Mouse (Mus musculus): ENCODE data around the gene Tspan1. TPM values are rescaled to one million over a fixed set of nuclear protein-coding genes. Genes with fewer than 3 reads are reported as not detected.

Tspan1 gene
- polyA plus RNA-seq, 1 experiment, result not detected

GRCm38 (mm10) chr4:116133126-116133525, 34.3 kb downstream of the Tspan1 start:
- TF ChIP-seq POLR2A (IDR thresholded peaks at IDR 0.05; ENCODE audit: borderline replicate concordance, control insufficient read depth, low read depth, low read length), result no peak
- no peak for TF ChIP-seq CTCF (IDR thresholded peaks at IDR 0.05; ENCODE audit: control insufficient read depth, insufficient read depth, low read length)
- Histone ChIP-seq H3K4me3 (replicated peaks; ENCODE audit: control insufficient read depth, low read depth, low read length) (no peak overlapping the region), H3K4me1 (ENCODE audit: control insufficient read depth, insufficient read depth, low read length) (no peaks in the 10 kb centered on the region; the same call in 1 of the 2 replicates), H3K27ac (ENCODE audit: control insufficient read depth, insufficient read depth, low read depth, low read length, poor library complexity) (no peak overlapping the region)
- WGBS, result 41% methylated on average over 4 of the region's 4 CpGs

GRCm38 (mm10) chr4:116127956-116128355, 39.4 kb downstream of the Tspan1 start:
- no peak overlapping the region for H3K4me3 ChIP-seq (replicated peaks; ENCODE audit: control insufficient read depth, low read depth, low read length)
- no peaks in the 10 kb centered on the region; the same call in none of the 2 replicates for H3K4me1 ChIP-seq (ENCODE audit: control insufficient read depth, insufficient read depth, low read length)
- no peak for TF ChIP-seq CTCF (IDR thresholded peaks at IDR 0.05; ENCODE audit: control insufficient read depth, insufficient read depth, low read length)
- no peak for TF ChIP-seq POLR2A (IDR thresholded peaks at IDR 0.05; ENCODE audit: borderline replicate concordance, control insufficient read depth, low read depth, low read length)
- 82% methylated on average over 6 of the region's 6 CpGs for WGBS
- no peak overlapping the region for H3K27ac ChIP-seq (ENCODE audit: control insufficient read depth, insufficient read depth, low read depth, low read length, poor library complexity)

GRCm38 (mm10) chr4:116125803-116126386, 41.5 kb downstream of the Tspan1 start:
- Histone ChIP-seq H3K27ac (ENCODE audit: control insufficient read depth, insufficient read depth, low read depth, low read length, poor library complexity) (no peak overlapping the region), H3K4me3 (replicated peaks; ENCODE audit: control insufficient read depth, low read depth, low read length) (no peak overlapping the region), H3K4me1 (ENCODE audit: control insufficient read depth, insufficient read depth, low read length) (no peaks in the 10 kb centered on the region; the same call in none of the 2 replicates)
- TF ChIP-seq POLR2A (IDR thresholded peaks at IDR 0.05; ENCODE audit: borderline replicate concordance, control insufficient read depth, low read depth, low read length), result no peak
- TF ChIP-seq CTCF (IDR thresholded peaks at IDR 0.05; ENCODE audit: control insufficient read depth, insufficient read depth, low read length), result no peak
- WGBS, result 80% methylated on average over 4 of the region's 4 CpGs

GRCm38 (mm10) chr4:116123602-116124519, 43.5 kb downstream of the Tspan1 start, which contains the start of the genes Rad54l and Pomgnt1:
Gene Rad54l (minus strand): TSS chr4:116123690.
Gene Pomgnt1 (plus strand): TSS chr4:116123840.
- Histone ChIP-seq H3K4me1 (ENCODE audit: control insufficient read depth, insufficient read depth, low read length) (no peaks in the 10 kb centered on the region; the same call in none of the 2 replicates), H3K27ac (ENCODE audit: control insufficient read depth, insufficient read depth, low read depth, low read length, poor library complexity) (peak within 1 kb of the TSS; percentile 8; the same call in 1 of the 2 replicates), H3K4me3 (replicated peaks; ENCODE audit: control insufficient read depth, low read depth, low read length) (peak within 1 kb of the TSS; percentile 74)
- peak; percentile 38; the same call in 1 of the 2 replicates for TF ChIP-seq POLR2A (IDR thresholded peaks at IDR 0.05; ENCODE audit: borderline replicate concordance, control insufficient read depth, low read depth, low read length)
- TF ChIP-seq CTCF (IDR thresholded peaks at IDR 0.05; ENCODE audit: control insufficient read depth, insufficient read depth, low read length), result 0 out of 2 replicates have a peak, but pooled peaks have one; percentile 11
- 3% methylated on average over 24 of the region's 24 CpGs for WGBS

GRCm38 (mm10) chr4:116122762-116123161, 44.6 kb downstream of the Tspan1 start:
- Histone ChIP-seq H3K4me3 (replicated peaks; ENCODE audit: control insufficient read depth, low read depth, low read length) (peak overlapping the region; percentile 74), H3K27ac (ENCODE audit: control insufficient read depth, insufficient read depth, low read depth, low read length, poor library complexity) (0 out of 2 replicates have a peak overlapping the region, but pooled peaks have one; percentile 2), H3K4me1 (ENCODE audit: control insufficient read depth, insufficient read depth, low read length) (no peaks in the 10 kb centered on the region; the same call in none of the 2 replicates)
- 0% methylated on average over 1 of the region's 1 CpGs for WGBS
- TF ChIP-seq CTCF (IDR thresholded peaks at IDR 0.05; ENCODE audit: control insufficient read depth, insufficient read depth, low read length) (no peak), POLR2A (IDR thresholded peaks at IDR 0.05; ENCODE audit: borderline replicate concordance, control insufficient read depth, low read depth, low read length) (no peak)

Other genes with a start within 250 kb of the Tspan1 start
- not detected in 2 replicates for gene Dmbx1, start 227.7 kb downstream of the Tspan1 start, polyA plus RNA-seq (2011; ENCODE audit: insufficient read depth, insufficient read length, low replicate concordance, missing spikeins)
- 1.3 and 5.1 TPM in 2 replicates for gene Faah, start 149.7 kb downstream of the Tspan1 start, polyA plus RNA-seq (2011; ENCODE audit: insufficient read depth, insufficient read length, low replicate concordance, missing spikeins)
- 5.8 and 13.0 TPM in 2 replicates for gene Nsun4, start 113.7 kb downstream of the Tspan1 start, polyA plus RNA-seq (2011; ENCODE audit: insufficient read depth, insufficient read length, low replicate concordance, missing spikeins)
- 449 and 551 TPM in 2 replicates for gene Uqcrh, start 92.5 kb downstream of the Tspan1 start, polyA plus RNA-seq (2011; ENCODE audit: insufficient read depth, insufficient read length, low replicate concordance, missing spikeins)
- gene Lrrc41, start 92.3 kb downstream of the Tspan1 start, polyA plus RNA-seq (2011; ENCODE audit: insufficient read depth, insufficient read length, low replicate concordance, missing spikeins), result 8.2 and 11.4 TPM in 2 replicates
- gene Rad54l, start 43.9 kb downstream of the Tspan1 start, polyA plus RNA-seq (2011; ENCODE audit: insufficient read depth, insufficient read length, low replicate concordance, missing spikeins), result 22.4 and 25.9 TPM in 2 replicates
- gene Pomgnt1, start 43.8 kb downstream of the Tspan1 start, polyA plus RNA-seq (2011; ENCODE audit: insufficient read depth, insufficient read length, low replicate concordance, missing spikeins), result 6.8 and 14.5 TPM in 2 replicates
- gene Lurap1, start 16.3 kb downstream of the Tspan1 start, polyA plus RNA-seq (2011; ENCODE audit: insufficient read depth, insufficient read length, low replicate concordance, missing spikeins), result 0.35 TPM in 1 of 2 replicates, not detected in the other
- gene 1700042G07Rik, start 5.8 kb upstream of the Tspan1 start, polyA plus RNA-seq (2011; ENCODE audit: insufficient read depth, insufficient read length, low replicate concordance, missing spikeins), result not detected in 2 replicates
- not detected in 2 replicates for gene Gm49337, start 5.8 kb upstream of the Tspan1 start, polyA plus RNA-seq (2011; ENCODE audit: insufficient read depth, insufficient read length, low replicate concordance, missing spikeins)
- 0.56 and 0.95 TPM in 2 replicates for gene Pik3r3, start 54.0 kb upstream of the Tspan1 start, polyA plus RNA-seq (2011; ENCODE audit: insufficient read depth, insufficient read length, low replicate concordance, missing spikeins)

Measured in bone marrow, adult 2 months (tissue).